Mouse (Mus musculus): Measurements from ENCODE around the gene Ifitm3. TPM values are rescaled to one million over a fixed set of nuclear protein-coding genes. Genes with fewer than 3 reads are reported as not detected.

The Ifitm3 gene
- polyA plus RNA-seq, 1 experiment from 2014 or later, result 450 TPM

DNA sequence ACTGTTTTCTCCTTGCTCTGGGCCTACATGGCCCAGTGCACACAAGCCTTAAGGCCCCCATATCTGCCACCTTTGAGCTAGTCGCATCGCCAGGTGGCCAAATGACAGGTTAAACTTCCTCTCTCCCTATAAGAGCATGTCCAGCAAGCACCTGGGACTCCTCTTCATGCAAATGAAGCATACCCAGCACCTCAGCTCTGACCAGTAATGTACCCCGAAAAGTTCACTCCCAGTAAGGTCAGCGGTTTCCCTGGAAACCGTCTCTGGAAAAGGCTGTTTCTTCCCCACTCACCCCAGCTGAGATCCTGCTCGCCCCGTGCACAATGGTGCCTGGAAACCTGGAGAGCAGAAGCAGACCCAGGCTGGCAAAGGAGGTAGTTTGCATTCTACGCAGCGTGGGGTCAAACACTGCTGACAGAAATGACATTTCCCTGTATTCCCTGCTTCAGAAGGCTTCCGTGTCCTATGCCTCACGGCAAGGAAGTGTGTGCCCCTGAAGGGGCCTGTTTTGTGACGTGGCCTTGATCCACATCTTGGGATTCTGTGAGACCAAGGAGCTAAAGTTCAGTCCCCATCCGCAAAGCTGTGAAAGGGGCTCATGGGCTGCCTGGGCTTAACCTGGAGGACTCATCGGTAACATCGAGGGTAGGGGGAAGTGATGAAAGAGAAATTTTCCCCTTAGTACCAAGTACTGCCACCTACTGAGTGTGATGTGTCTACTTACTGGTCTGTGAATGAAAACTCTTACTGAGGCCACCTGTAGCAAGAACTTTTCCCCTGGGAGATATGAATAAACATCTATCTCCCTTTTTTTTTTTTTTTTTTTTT lies 9.5 kb downstream of the Ifitm3 start:
- Histone ChIP-seq H3K27ac (replicated peaks) (no peak overlapping the region), H3K4me1 (replicated peaks; ENCODE audit: control insufficient read depth, insufficient read depth) (no peaks in the 10 kb centered on the region), H3K4me3 (ENCODE audit: low read depth, low read length) (no peak overlapping the region), H3K9ac (ENCODE audit: low read length) (no peak overlapping the region), H3K36me3 (ENCODE audit: control insufficient read depth, insufficient read depth, low read length) (no peaks in the 10 kb centered on the region), H3K27me3 (ENCODE audit: control insufficient read depth, insufficient read depth, low read length) (no peaks in the 10 kb centered on the region), H3K9me3 (ENCODE audit: control insufficient read depth, low read length) (no peaks in the 10 kb centered on the region), H3K4me2 (replicated peaks; ENCODE audit: low read depth) (no peak overlapping the region)
- DNase-seq (ENCODE audit: low spot score), result no peak
- WGBS, result 80% methylated on average over 15 of the region's 15 CpGs
- TF ChIP-seq CTCF (IDR thresholded peaks at IDR 0.05; ENCODE audit: low read depth) (no peak), EP300 (optimal IDR thresholded peaks at IDR 0.05) (no peak)
- no peak for ATAC-seq (ENCODE audit: low FRiP score, low TSS enrichment)

DNA sequence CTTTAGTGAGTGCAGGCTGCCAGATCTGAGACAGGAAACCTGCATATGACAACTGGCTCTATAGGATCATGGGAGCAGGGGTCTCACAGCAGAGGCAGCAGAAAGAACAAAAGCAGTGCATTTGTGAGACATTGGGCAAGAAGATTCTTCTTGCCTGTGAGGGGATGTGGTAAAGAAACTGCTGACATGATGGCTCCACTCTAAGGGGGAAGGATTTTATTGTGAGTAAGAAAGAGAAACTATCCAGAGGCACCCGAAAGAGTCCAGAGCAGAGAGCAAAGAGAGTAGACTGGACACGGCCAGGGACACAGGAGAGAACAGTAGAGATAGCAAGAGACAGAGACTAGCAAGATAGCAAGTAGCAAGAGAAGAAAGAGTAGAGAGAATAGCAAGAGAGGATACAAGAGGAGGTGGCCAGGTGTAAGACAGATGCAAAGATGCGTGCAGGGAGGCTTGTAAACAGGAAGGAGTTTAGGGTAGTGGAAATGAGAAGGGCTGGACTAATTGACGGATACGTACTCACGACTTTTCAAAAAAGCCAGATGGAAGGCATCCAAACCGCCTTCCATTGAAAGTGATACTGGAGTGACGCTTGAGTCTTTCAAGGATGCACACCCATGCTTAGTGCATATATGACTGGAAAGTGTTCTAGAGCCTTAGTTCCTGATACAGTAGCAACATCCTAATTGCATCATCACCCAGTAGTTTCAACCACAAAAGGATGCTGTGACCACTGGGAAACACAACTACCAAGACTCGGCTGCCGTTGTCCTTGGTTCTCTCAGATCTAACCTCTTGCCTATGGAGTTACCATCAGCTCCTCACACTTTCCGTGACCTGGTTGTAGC lies 11.5 kb downstream of the Ifitm3 start:
- no peak overlapping the region for H3K27ac ChIP-seq (replicated peaks)
- no peaks in the 10 kb centered on the region for H3K4me1 ChIP-seq (replicated peaks; ENCODE audit: control insufficient read depth, insufficient read depth)
- H3K9me3 ChIP-seq (ENCODE audit: control insufficient read depth, low read length), result no peaks in the 10 kb centered on the region
- no peaks in the 10 kb centered on the region for H3K27me3 ChIP-seq (ENCODE audit: control insufficient read depth, insufficient read depth, low read length)
- no peak overlapping the region for H3K4me3 ChIP-seq (ENCODE audit: low read depth, low read length)
- no peak for TF ChIP-seq EP300 (optimal IDR thresholded peaks at IDR 0.05)
- no peak for TF ChIP-seq CTCF (IDR thresholded peaks at IDR 0.05; ENCODE audit: low read depth)
- H3K9ac ChIP-seq (ENCODE audit: low read length), result no peak overlapping the region
- H3K4me2 ChIP-seq (replicated peaks; ENCODE audit: low read depth), result no peak overlapping the region
- WGBS, result 88% methylated on average over 11 of the region's 11 CpGs
- no peaks in the 10 kb centered on the region for H3K36me3 ChIP-seq (ENCODE audit: control insufficient read depth, insufficient read depth, low read length)
- DNase-seq (ENCODE audit: low spot score) (no peak), ATAC-seq (ENCODE audit: low FRiP score, low TSS enrichment) (no peak)

DNA sequence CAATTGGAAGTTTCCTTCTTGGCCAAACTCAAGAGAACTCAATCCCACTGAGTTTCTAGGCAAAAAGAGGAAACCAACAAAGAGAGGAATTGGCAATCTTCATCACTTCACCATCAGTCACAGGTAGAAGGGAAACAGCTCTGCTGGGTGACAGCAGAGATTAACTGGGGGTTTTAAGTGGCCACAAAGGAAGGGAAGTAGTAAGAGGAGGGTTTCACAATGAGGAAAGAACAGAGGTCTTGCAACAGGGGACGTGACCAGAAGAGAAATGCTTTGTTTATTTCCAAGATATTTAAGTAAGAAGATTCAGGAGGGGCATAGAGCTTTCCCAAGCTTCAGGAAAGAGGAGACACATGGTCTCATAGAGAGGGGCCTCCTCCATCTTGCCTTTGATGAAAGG lies 12.8 kb downstream of the Ifitm3 start:
- no peaks in the 10 kb centered on the region for H3K9me3 ChIP-seq (ENCODE audit: control insufficient read depth, low read length)
- 31% methylated on average over 1 of the region's 1 CpGs for WGBS
- H3K27me3 ChIP-seq (ENCODE audit: control insufficient read depth, insufficient read depth, low read length), result no peaks in the 10 kb centered on the region
- no peak overlapping the region for H3K4me3 ChIP-seq (ENCODE audit: low read depth, low read length)
- no peak overlapping the region for H3K4me2 ChIP-seq (replicated peaks; ENCODE audit: low read depth)
- H3K9ac ChIP-seq (ENCODE audit: low read length), result no peak overlapping the region
- TF ChIP-seq EP300 (optimal IDR thresholded peaks at IDR 0.05), result no peak
- TF ChIP-seq CTCF (IDR thresholded peaks at IDR 0.05; ENCODE audit: low read depth), result no peak
- ATAC-seq (ENCODE audit: low FRiP score, low TSS enrichment), result no peak
- H3K27ac ChIP-seq (replicated peaks), result no peak overlapping the region
- H3K4me1 ChIP-seq (replicated peaks; ENCODE audit: control insufficient read depth, insufficient read depth), result no peaks in the 10 kb centered on the region
- no peaks in the 10 kb centered on the region for H3K36me3 ChIP-seq (ENCODE audit: control insufficient read depth, insufficient read depth, low read length)
- no peak for DNase-seq (ENCODE audit: low spot score)

DNA sequence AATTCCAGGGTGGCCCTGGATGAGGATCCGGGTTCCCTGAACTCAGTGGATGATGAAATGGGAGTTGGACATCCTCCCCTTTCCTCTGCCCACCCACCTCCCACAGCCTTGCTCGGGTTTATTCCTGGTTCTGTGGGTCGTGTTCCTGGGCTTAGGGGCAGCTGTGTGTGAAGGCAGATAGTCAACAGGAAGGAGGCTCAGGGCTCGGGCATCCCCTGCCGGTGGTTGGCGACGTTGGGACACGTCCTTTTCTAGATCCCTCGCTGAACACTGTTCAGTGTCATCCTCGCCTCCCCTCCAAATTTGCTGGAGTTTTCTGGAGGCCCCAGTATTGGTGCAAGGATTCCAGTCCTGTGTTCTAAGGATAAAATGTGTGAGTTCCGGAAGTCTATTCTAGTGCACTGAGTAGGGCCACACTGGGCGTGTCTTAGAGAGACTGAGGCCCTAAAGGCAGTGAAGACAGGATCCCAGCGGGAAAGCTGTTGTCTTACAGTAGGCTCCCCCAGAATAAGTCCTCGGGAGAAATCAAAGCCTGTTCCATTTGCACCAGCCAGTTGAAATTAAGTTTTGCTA lies 19.4 kb downstream of the Ifitm3 start:
- Histone ChIP-seq H3K9me3 (ENCODE audit: control insufficient read depth, low read length) (no peaks in the 10 kb centered on the region), H3K4me3 (ENCODE audit: low read depth, low read length) (no peak overlapping the region), H3K27me3 (ENCODE audit: control insufficient read depth, insufficient read depth, low read length) (no peaks in the 10 kb centered on the region), H3K27ac (replicated peaks) (no peak overlapping the region), H3K4me2 (replicated peaks; ENCODE audit: low read depth) (no peak overlapping the region), H3K9ac (ENCODE audit: low read length) (no peak overlapping the region), H3K36me3 (ENCODE audit: control insufficient read depth, insufficient read depth, low read length) (no peaks in the 10 kb centered on the region), H3K4me1 (replicated peaks; ENCODE audit: control insufficient read depth, insufficient read depth) (no peaks in the 10 kb centered on the region; the same call in 1 of the 2 replicates)
- 82% methylated on average over 14 of the region's 14 CpGs for WGBS
- TF ChIP-seq CTCF (IDR thresholded peaks at IDR 0.05; ENCODE audit: low read depth), result no peak
- no peak for TF ChIP-seq EP300 (optimal IDR thresholded peaks at IDR 0.05)
- DNase-seq (ENCODE audit: low spot score) (no peak), ATAC-seq (ENCODE audit: low FRiP score, low TSS enrichment) (0 out of 2 replicates have a peak, but pooled peaks have one; percentile 11)

DNA sequence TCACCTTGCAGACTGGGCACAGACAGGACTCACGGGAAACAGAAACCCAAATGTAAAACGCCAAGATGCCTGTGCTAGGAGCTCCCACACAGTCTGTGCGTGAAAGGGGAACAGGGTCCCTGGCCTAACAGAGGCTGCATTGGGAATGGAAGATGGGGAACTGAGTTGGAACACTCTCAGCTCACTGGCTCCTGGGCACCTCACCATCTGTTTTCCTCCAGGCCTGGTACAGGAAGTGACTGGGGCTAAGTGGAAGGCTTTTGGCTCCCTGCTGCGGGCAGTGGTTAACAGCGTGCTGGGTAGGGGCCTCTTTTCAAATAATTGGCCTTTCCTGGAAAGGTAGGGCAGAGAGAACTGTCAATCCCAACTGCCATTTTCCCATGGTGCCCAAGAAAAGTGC lies 19.9 kb downstream of the Ifitm3 start:
- no peak for ATAC-seq (ENCODE audit: low FRiP score, low TSS enrichment)
- no peak for DNase-seq (ENCODE audit: low spot score)
- no peak overlapping the region for H3K9ac ChIP-seq (ENCODE audit: low read length)
- WGBS, result 71% methylated on average over 5 of the region's 5 CpGs
- TF ChIP-seq EP300 (optimal IDR thresholded peaks at IDR 0.05) (no peak), CTCF (IDR thresholded peaks at IDR 0.05; ENCODE audit: low read depth) (no peak)
- no peak overlapping the region for H3K27ac ChIP-seq (replicated peaks)
- no peak overlapping the region for H3K4me3 ChIP-seq (ENCODE audit: low read depth, low read length)
- H3K4me2 ChIP-seq (replicated peaks; ENCODE audit: low read depth), result no peak overlapping the region
- H3K9me3 ChIP-seq (ENCODE audit: control insufficient read depth, low read length), result no peaks in the 10 kb centered on the region
- H3K4me1 ChIP-seq (replicated peaks; ENCODE audit: control insufficient read depth, insufficient read depth), result no peaks in the 10 kb centered on the region; the same call in 1 of the 2 replicates
- H3K36me3 ChIP-seq (ENCODE audit: control insufficient read depth, insufficient read depth, low read length), result no peaks in the 10 kb centered on the region
- no peaks in the 10 kb centered on the region for H3K27me3 ChIP-seq (ENCODE audit: control insufficient read depth, insufficient read depth, low read length)

Data from stomach, postnatal 0 days (tissue).